Mouse (Mus musculus): Measurements from ENCODE around the gene Gpld1.
A peak's percentile ranks its signal among the peaks of the same experiment; 100 is the strongest.
"Not testable (repeated sequence)": the region's sequence is repeated elsewhere in the genome, so short reads cannot be mapped to it uniquely, and the experiment has no call there.

Gpld1 gene

DNA sequence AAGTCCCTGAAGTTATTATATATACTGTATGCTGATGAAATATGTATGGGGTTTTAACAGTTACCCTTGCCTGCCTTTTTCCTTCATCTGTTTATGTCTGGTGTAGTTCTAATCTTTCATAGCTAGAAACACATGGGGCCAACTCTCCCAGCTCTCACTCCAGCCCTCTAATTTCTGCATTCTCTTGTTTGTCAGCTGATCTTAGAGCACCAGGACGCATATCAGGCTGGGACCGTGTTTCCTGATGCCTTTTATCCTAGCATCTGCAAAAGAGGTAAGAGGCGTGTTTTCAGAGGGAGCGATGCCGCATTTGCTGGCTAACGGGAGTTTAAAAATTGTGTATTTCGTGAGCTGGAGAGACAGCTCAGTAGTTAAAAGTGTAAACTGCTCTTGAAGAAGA, 9.7 kb downstream of the Gpld1 start:
- no peak for DNase-seq

DNA sequence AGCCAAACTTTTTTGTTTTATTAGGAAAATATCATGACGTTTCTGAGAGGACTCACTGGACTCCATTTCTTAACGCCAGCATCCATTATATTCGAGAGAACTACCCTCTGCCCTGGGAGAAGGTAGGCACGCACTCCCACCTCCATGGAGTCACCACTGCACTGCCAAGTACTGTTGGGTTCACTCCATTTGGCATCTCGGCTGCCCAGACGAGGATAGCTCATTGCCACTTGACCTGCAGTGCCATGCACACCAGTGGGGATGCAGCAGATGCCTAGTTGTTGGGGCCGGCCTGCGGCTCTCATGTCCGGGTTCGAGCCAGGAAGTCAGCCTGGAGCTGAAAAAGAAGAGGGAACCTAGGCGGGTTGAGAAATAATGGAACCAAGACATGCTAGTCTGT, 12.1 kb downstream of the Gpld1 start:
- no peak for DNase-seq

DNA sequence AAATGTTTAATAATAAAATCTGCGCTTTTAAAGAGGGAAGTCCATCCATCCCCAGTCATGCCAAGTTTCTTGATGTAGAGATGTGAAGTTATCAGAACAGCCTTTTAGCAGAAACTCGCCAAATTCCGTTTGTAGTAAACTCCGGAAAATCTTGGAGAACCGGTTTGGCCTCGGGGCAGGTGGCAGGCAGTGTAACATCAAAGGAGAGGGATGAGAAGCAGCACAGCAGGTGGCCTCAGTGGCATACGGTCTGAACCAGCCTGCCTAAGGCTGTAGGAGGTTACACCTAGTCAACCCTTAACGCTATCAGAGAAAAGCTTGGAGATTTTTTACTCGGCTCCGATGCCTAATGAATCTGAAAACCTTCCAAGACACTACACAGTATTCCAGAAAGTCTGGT, 12.5 kb downstream of the Gpld1 start:
- no peak for DNase-seq

DNA sequence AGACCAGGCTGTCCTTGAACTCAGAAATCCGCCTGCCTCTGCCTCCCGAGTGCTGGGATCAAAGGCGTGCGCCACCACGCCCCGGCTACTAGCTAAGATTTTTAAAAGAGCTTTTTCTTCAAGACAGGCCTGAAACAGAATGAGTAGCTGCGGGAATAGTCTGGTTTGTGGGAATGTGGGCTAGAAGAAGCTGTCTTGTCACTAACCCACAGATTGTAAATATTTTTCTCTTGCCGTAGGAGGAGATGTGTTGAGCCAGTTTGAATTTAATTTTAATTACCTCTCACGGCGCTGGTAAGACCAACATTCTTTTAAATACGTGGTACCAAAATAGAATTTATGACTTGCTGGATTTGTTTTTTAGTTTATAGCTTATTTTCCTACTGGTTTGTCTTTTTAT, 15.7 kb downstream of the Gpld1 start:
- DNase-seq, result no peak

GRCm38 (mm10) chr13:24960084-24960483, 17.1 kb downstream of the Gpld1 start:
- DNase-seq, result no peak

DNA sequence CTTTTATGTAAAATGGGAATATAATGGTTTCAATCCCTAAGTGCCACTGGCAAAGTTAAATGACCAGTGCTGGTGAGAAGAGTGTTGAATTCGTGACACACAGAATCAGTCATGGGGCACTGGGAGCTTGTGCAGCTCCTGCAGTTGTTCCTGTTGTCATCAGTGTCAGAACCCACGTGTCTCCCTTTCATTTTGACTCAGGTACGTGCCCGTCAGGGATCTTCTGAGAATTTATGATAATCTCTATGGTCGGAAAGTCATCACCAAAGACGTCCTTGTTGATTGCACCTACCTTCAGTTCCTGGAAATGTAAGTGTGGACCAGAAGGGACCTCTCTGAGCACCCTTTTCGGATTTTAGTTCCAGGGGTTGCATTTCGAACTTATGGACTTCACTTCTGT, 19.2 kb downstream of the Gpld1 start:
- no peak for DNase-seq

DNA sequence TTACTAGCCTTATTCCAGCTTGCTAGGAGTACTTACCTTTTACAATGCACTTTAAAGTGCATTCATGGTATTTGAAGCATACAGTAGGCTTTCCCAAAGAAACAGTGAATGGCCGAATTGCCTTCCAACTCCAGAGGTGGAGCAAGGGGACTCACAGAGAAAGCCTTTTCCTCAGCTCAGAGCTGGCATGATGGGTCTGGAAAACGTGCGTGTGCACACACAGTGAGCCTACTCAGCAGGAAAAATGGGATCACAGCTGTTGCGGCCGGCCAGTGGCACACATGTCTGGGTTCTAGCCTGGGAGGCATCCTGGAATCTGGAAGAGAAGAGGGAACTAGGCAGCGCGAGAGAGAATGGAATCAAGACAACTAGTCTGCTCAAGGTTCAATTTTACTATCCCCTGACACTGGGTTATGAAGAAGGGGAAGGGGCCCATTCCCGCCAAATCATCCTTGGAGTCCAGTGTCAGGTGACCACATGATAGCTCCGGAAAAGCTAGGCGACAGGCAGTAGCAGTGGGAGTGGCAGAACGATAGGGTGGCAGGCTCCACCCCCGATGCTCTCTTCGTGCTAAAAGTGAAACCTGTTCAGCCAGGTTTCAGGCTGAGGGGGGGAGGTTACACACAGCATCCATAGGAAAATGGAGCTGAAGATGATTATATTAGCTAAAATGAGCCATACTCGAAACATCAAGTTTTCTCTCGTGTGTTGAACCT, 22.3 kb downstream of the Gpld1 start:
- DNase-seq, result peak; percentile 53

DNA sequence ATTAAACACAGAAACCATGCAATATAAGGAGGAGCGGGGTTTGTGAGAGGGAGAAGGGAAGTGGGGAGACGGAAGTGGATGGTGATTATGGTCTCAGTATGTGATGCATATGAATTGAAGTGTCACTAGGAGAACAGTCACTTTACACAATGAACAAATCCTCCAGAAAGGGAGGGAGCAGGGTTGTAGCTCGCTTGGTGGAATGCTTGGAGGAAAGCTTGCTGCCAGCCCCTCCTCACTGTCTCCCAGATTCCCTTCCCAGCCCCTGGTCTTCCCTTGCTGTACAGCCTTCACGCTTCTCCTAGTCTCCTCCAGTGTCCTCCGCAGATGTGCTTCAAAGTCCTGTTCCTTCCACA, 22.9 kb downstream of the Gpld1 start:
- DNase-seq, result peak; percentile 33

GRCm38 (mm10) chr13:24971776-24972175, 28.8 kb downstream of the Gpld1 start:
- DNase-seq, result not testable (repeated sequence)

- peak; percentile 32 for DNase-seq
Observed at GRCm38 (mm10) chr13:24976384-24976783, 33.4 kb downstream of the Gpld1 start.

DNA sequence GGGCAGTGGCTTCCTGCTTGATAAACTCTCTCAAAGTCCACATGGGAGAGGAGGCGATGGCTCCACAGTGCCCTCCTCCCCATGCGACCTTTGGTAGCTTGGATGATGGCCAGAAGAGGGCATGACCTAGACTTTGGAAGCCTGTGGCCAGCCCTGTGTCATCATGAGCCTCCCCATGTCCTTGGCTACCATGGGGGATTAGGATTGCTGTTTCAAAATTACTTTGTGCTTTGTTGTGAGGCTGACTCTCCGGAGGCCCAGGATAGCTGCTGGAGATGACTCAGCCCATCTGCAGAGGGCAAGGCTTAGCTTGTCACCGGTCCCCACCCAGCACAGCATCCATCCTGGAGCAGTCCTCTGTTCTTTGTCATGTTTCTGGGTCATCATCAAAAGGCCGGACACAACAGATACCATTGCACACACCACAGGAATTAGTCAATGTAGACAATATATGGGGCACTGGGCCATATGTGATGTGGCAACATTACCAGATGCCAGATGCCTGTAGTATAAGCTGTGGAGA, 34.9 kb downstream of the Gpld1 start:
- peak; percentile 58 for DNase-seq

DNA sequence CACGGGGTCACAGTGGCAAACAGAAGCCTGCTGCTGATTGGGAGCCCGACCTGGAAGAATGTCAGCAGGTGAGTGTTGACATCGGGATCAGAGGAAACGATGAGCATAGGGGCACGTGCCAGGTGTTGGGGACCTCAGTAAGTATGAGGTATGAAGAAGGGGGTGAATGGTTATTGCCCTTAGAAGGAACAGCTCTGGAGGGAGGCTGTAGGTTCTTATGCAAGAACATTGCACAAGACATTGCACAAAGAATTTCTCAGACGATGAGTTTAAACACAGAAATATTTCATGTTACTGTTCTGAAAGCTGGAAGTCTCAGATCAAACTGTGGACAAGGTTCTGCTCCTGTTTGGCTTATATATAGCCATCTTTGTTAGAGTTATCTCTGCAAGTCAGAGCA, 38.1 kb downstream of the Gpld1 start:
- no peak for DNase-seq

- peak; percentile 75 for DNase-seq
Observed at GRCm38 (mm10) chr13:24985435-24985834, 42.5 kb downstream of the Gpld1 start.

GRCm38 (mm10) chr13:24988391-24988790, 45.4 kb downstream of the Gpld1 start:
- DNase-seq, result peak; percentile 76

DNA sequence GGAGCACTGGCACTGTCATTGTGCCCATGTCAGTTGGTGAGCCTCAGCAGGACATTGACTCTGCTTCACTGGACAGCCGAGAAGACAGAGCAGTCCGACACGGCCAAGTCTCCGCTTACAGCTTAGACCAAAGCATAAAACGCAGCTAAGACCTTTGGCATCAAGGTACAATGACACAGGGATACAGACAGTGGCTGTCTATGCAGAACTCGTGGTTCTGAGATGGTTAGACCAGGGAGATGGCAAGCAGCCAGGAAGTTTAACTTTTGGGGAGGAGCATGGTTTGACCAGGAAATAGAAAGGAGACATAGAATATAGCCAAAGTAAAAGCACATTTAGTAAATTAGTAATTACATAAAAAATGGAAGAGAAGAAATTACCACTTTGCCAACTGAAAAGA, 46.1 kb downstream of the Gpld1 start:
- DNase-seq, result no peak

- no peak for DNase-seq
Observed at GRCm38 (mm10) chr13:24993160-24993559, 50.2 kb downstream of the Gpld1 start.

DNA sequence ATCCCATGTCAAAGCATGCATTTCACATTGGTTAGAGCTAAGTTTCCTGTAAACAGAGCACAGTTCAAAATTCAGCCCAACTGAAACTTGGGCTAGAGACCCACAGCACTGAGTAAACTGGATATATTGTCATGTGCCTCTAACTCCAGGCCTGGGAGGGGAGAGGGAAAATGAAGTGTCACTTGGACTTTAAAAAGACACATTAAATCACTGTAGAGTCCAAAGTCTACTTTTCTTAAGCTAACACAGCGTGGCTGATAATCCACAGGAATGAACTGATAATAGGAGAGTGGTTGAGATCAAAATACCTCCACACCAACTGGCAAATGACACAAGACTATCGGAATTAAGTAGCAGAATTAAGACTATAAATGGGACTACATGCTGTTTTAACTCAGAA, 56.6 kb downstream of the Gpld1 start:
- DNase-seq, result no peak

GRCm38 (mm10) chr13:25002965-25003364, 60.0 kb downstream of the Gpld1 start:
- DNase-seq, result no peak

DNA sequence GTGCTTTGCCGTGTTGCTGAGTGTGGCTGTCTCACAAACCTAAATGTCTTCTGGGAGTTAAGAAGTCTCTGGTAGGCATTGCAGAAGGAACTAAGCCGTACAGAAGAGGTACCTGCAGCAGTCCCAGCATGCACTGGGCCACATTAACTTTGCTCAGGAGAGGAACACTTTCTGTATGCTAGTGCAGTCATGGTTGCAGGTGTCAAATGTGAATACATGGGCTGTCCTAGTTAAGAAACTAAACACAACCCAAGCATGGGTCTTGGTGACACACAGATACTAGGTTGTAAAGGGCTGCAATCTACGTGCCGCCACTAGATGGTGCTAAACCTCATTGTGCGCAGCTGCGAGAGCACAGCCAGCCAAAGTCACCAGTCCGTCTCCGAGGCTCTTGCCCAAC, 64.2 kb downstream of the Gpld1 start:
- peak; percentile 43 for DNase-seq

DNA sequence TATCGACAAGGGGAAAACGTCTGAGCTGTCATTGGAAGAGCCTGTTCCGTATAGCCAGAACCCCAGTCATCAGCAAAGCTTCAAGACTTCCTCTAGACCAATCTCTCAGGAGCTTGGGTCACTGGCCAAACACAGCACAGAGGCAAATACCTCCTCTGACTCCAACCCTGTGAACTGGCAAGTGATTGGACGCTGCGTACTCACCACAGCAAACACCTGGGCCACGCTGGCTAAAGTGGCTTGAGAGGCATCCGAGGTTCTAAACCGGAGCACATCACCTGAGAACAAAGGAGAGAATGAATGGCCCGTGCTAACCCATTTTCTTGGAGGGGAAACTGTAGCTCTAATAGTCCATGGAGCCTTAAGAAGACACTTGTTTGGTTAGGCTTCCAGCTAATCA, 75.4 kb downstream of the Gpld1 start:
- no peak for DNase-seq

DNA sequence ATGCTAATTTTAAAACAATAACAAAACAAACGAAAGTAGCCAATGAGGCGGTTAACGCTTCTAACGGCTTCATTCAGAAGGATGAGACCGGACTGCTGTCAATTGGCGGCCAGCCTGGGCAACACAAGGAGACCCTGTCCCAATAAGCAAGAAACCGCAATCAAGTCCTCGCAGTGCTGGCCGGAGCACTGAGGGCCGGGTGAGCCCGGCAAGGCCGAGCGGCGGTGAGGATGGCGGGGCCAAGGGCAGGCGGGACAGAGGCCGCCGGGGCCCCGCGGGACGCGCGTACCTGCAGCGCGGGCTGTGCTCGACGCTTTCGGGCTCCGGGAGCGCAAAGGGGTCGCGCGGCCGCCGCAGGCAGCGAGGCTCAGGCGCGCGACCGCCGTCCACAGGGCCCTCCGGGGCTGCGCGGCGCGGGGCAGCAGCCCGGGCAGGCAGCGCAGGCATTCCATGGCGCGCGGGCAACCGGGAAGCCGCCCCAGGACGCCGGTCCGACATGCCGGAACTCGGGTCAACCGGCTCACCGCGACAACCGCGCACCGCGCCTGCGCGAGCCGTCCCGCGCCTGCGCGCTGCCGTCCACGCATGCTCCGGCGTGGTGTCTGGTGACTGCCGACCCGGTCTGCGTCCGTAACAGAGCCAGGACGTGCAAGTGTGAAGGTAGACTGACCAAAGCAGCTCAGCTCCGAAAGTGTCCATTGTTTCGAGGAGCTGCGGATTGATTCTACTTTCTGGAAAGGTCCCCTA, 77.0 kb downstream of the Gpld1 start, which contains the start of gene Mrs2:
TSS of gene Mrs2 (minus strand) at position 587 of the 747 bp plus-strand sequence.
- peak; percentile 92 for DNase-seq

DNA sequence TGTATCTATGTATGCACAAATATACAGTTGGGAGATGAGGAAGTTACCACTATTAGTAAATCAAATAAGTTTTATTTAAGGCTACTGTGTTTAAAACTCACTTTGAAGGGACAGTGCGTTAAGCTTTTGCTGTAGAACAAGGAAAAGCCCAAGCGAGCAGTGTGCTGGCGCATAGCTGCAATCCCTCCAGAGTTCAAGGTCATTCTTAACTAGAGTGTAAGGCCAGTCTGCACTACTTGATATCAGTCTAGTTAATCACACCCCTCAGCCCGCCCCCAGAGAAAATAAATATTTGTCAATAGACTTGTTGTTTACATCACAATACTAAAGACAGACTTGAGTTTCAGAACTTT, 77.6 kb downstream of the Gpld1 start:
- no peak for DNase-seq

- DNase-seq, result no peak
Observed at GRCm38 (mm10) chr13:25022386-25022785, 79.4 kb downstream of the Gpld1 start.

DNA sequence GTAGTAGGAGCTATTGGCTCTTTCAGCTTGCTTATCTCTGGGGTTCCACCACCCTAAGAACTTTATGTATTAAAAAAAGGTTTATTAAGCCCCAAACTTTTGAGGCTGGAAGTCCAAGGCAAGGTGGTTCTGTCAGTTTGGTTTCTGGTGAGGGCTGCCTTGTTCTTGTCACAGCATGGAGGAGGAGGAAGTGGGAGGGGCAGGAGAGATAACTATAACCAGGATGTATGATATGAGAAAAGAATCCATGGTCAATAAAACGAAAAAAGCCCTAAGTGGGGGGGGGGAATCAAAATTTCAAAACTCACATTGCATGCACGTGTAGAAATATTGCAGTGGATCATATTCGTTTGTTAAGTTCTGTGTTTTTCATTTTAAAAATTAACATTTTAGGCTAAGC, 80.2 kb downstream of the Gpld1 start:
- DNase-seq, result no peak

GRCm38 (mm10) chr13:25024655-25025054, 81.7 kb downstream of the Gpld1 start:
- DNase-seq, result peak; percentile 63

Measured in retina, postnatal 1 day (tissue).